Mouse (Mus musculus) stomach, postnatal 0 days (tissue): ENCODE data around the gene Prmt7. TPM values are rescaled to one million over a fixed set of nuclear protein-coding genes. Genes with fewer than 3 reads are reported as not detected.

ENCODE experiments used
- ATAC-seq: fragments of 200-750 bp; cut with Nextera tagmentation; 2 replicates; pipeline ENCODE4 v1.8.0; 2017; ENCODE audit not compliant: low FRiP score, low TSS enrichment
- DNase-seq: peaks from one replicate; pipeline ENCODE4 v3.0.0-alpha.2; 2016; ENCODE audit warnings: low spot score
- H3K27ac ChIP-seq: fragments of 300-500 bp; sonication (generic); replicated peaks from 2 replicates; pipeline ENCODE4 v1.5.1; 2014; ENCODE audit warnings: mild to moderate bottlenecking, control low read depth
- H3K27me3 ChIP-seq: fragments of 300-500 bp; sonication (generic); 2 replicates; pipeline ENCODE4 v1.6.1; 2014; ENCODE audit warnings: low read length; ENCODE audit not compliant: control insufficient read depth, insufficient read depth
- H3K36me3 ChIP-seq: fragments of 300-500 bp; sonication (generic); 2 replicates; pipeline ENCODE4 v1.6.1; 2014; ENCODE audit warnings: low read length, mixed read lengths; ENCODE audit not compliant: control insufficient read depth, insufficient read depth
- H3K4me1 ChIP-seq: fragments of 300-500 bp; sonication (generic); replicated peaks from 2 replicates; pipeline ENCODE4 v1.6.1; 2014; ENCODE audit warnings: antibody characterized with exemption; ENCODE audit not compliant: control insufficient read depth, insufficient read depth
- H3K4me2 ChIP-seq: fragments of 300-500 bp; sonication (generic); replicated peaks from 2 replicates; pipeline ENCODE4 v1.6.1; 2014; ENCODE audit warnings: low read depth, mild to moderate bottlenecking, control low read depth, moderate library complexity
- H3K4me3 ChIP-seq: fragments of 300-500 bp; sonication (generic); 2 replicates; pipeline ENCODE4 v1.5.1; 2014; ENCODE audit warnings: low read depth, low read length, control low read depth
- H3K9ac ChIP-seq: fragments of 300-500 bp; sonication (generic); 2 replicates; pipeline ENCODE4 v1.6.1; 2014; ENCODE audit warnings: mild to moderate bottlenecking, low read length, control low read depth, mixed read lengths
- H3K9me3 ChIP-seq: fragments of 300-500 bp; sonication (generic); 2 replicates; pipeline ENCODE4 v1.6.1; 2016; ENCODE audit warnings: low read length; ENCODE audit not compliant: control insufficient read depth
- CTCF ChIP-seq: IDR thresholded peaks from 2 replicates; pipeline ENCODE4 v1.5.1; 2016; ENCODE audit warnings: antibody characterized with exemption, low read depth, mild to moderate bottlenecking, moderate library complexity
- EP300 ChIP-seq: optimal IDR thresholded peaks from 2 replicates; pipeline ENCODE3; 2016; ENCODE audit warnings: antibody characterized with exemption
- WGBS: fragments of 180-500 bp; shearing (Covaris S2); extraction: QIAGEN DNeasy Blood & Tissue Kit; methylation state at CpG from one replicate; pipeline ENCODE4 v1.1.7; 2014; 5-methylcytosine and 5-hydroxymethylcytosine counted together
- polyA plus RNA-seq: library from polyadenylated mRNA; unstranded; fragments of >200 nt; fragmentation: Nextera tagmentation; extraction: Ambion mirVana; gene quantifications from 2 replicates; pipeline ENCODE4 v1.2.1, GENCODE M21; 2015

Gene Prmt7
- polyA plus RNA-seq, 1 experiment from 2014 or later = 21.9 TPM

DNA sequence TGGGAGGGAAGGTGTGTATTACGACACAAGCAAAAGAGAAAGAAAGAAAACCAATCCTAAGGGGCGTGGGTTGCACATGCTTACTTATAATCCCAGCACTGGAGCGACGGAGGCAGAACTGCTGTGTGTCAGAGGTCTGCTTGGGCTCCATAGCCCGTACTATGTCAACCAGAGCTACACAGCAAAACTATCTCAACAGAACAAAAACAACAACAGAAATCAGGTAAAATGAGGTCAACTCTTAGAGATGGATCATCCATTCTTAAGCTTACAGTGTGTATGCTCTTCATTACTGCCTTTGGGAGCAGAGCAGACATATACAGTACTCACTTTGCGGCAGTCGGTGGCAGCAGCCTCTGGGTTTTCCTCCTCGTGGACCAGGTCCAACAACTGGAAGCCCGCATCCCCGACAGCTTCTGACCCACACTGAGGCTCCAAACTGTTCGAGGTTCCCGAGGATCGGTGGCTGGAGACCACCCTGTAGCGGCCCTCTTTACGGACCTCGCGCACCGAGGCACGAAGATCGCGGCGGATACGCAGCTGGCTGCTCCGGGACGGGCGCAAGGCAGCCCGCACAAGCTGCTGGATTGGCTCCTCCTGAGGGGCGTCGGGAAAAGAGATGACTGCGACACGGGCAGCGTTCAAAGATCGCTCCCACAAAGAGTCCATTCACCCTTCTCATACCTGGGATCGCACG is 553 bp upstream of the Prmt7 start:
- peak overlapping the region; percentile 94 for H3K27ac ChIP-seq
- H3K36me3 ChIP-seq = peaks cover 3% of the 10 kb centered on the region
- ATAC-seq (peak; percentile 58), DNase-seq (peak; percentile 34)
- H3K4me3 ChIP-seq = peak overlapping the region; percentile 60
- peak overlapping the region; percentile 75 for H3K4me2 ChIP-seq
- under 1% methylated on average over 34 of the region's 35 CpGs for WGBS
- peak overlapping the region; percentile 91 for H3K9ac ChIP-seq
- no peaks in the 10 kb centered on the region for H3K9me3 ChIP-seq
- H3K27me3 ChIP-seq = no peaks in the 10 kb centered on the region
- TF ChIP-seq CTCF = no peak
- no peak for TF ChIP-seq EP300
- peaks cover 3% of the 10 kb centered on the region; the same call in 1 of the 2 replicates for H3K4me1 ChIP-seq

DNA sequence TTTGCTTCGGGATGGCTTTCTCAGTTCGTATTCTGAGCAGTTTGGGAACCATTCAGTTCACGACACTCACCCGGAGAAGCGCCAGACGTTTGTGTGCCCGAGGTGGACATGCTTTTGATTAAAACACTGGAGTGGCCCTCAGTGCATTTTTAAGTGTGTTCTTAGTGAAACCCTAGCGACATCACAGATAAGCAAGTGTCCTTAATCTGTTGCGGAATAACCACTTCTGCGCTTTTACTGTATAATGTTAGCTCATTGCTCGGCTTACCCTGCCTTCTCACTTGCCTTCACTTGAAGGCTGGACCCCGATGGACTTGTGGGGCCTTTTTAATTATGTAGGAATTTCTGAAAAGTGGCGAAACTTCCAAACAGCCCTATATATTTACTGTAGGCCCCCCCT is 685 bp downstream of the Prmt7 start:
- H3K27me3 ChIP-seq = no peaks in the 10 kb centered on the region
- TF ChIP-seq CTCF (no peak), EP300 (no peak)
- H3K9me3 ChIP-seq = no peaks in the 10 kb centered on the region
- peaks cover 3% of the 10 kb centered on the region; the same call in 1 of the 2 replicates for H3K4me1 ChIP-seq
- H3K36me3 ChIP-seq = peaks cover 3% of the 10 kb centered on the region
- H3K4me2 ChIP-seq = peak overlapping the region; percentile 75
- peak overlapping the region; percentile 91 for H3K9ac ChIP-seq
- no peak for DNase-seq
- peak overlapping the region; percentile 94 for H3K27ac ChIP-seq
- no peak for ATAC-seq
- WGBS = 2% methylated on average over 13 of the region's 13 CpGs
- peak overlapping the region; percentile 60 for H3K4me3 ChIP-seq

DNA sequence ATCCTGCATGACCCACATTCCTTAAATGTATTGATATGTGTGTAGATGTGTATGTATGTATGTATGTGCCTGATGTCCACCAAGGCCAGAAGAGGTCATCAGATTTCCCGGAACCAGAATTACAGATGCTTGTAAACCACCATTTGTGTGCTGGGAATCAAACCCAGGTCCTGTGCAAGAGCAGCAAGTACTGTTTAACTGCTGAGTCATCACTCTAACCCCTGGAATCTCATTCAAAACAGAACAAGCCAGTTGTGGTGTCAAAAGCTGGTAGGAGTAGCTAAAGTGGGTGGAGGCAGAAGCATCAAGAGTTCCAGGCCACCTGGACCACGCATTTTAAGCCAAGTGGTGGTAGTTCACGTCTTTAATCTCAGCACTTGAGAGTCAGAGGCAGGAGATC is 3.2 kb downstream of the Prmt7 start:
- Histone ChIP-seq H3K4me3 (no peak overlapping the region), H3K36me3 (peaks cover 3% of the 10 kb centered on the region), H3K4me1 (peaks cover 3% of the 10 kb centered on the region; the same call in 1 of the 2 replicates), H3K9ac (no peak overlapping the region), H3K9me3 (no peaks in the 10 kb centered on the region), H3K27ac (no peak overlapping the region), H3K4me2 (no peak overlapping the region), H3K27me3 (no peaks in the 10 kb centered on the region)
- TF ChIP-seq EP300 = no peak
- no peak for TF ChIP-seq CTCF
- ATAC-seq = no peak
- WGBS = 95% methylated on average over 3 of the region's 3 CpGs
- no peak for DNase-seq

DNA sequence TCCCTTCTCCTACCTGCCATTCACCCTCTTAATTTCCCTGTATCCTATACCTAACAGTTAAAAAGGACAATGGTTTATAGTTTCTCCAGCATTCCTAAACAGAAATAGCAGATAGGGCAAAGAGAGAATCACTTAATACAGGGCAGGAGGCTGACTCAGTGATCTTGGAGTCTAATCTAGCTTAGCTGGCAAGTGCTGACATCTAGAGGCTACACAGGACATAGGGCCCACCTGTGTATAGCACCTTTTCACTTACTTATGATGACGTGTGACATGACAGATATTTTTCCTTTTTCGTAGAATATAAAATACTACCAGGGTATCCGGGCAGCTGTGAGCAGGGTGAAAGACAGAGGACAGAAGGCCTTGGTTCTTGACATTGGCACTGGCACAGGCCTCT is 8.9 kb downstream of the Prmt7 start:
- no peaks in the 10 kb centered on the region for H3K4me1 ChIP-seq
- H3K36me3 ChIP-seq = peaks cover 3% of the 10 kb centered on the region; the same call in 1 of the 2 replicates
- no peak overlapping the region for H3K27ac ChIP-seq
- 93% methylated on average over 3 of the region's 3 CpGs for WGBS
- H3K4me3 ChIP-seq = no peak overlapping the region
- H3K27me3 ChIP-seq = no peaks in the 10 kb centered on the region
- H3K4me2 ChIP-seq = no peak overlapping the region
- H3K9ac ChIP-seq = no peak overlapping the region
- TF ChIP-seq EP300 (no peak), CTCF (peak; percentile 56)
- ATAC-seq = no peak
- no peaks in the 10 kb centered on the region for H3K9me3 ChIP-seq
- no peak for DNase-seq

DNA sequence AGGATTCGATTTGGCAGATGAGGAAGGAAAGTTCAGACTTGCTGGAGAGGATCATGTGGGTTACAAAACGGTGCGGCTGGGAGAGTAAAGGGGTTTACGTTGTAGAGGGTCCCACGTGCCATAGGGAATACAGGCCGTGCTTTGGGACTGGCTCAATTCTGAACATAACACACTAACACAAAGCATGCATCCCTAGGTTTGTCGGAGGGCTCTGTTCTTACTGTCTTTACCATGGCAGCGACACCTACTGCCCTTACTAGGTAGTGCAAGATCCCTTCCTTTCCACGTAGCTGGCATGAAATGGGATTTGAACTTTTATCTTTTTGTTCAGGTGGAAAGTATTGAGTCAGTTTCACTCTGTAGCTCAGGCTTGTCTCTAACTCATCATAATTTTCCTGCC is 15.9 kb downstream of the Prmt7 start:
- TF ChIP-seq EP300 (no peak), CTCF (peak; percentile 87)
- H3K27me3 ChIP-seq = no peaks in the 10 kb centered on the region
- H3K4me3 ChIP-seq = no peak overlapping the region
- ATAC-seq (0 out of 2 replicates have a peak, but pooled peaks have one; percentile 54), DNase-seq (peak; percentile 64)
- no peak overlapping the region for H3K27ac ChIP-seq
- no peaks in the 10 kb centered on the region for H3K4me1 ChIP-seq
- 35% methylated on average over 9 of the region's 9 CpGs for WGBS
- H3K9me3 ChIP-seq = no peaks in the 10 kb centered on the region
- peaks cover 4% of the 10 kb centered on the region; the same call in 1 of the 2 replicates for H3K36me3 ChIP-seq
- H3K9ac ChIP-seq = no peak overlapping the region
- H3K4me2 ChIP-seq = no peak overlapping the region

DNA sequence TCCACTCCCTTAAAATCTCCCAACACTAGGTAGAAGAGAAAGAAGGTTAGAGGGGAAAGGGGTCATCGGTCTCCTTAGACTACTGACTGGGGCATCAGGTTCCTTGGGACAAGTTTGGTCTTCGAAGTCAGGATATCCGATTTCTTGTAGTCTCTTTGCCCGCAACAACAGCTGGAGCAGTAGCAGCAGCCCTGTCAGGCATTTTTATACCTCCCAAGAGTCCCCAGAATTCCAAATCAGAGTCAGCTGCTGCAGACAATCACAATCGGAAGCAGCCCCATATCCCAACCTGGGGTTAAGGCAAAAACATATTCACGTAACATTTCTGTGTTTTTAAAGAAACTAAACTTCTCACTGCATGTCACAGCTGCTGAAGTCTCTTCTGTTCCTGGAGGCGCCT is 20.8 kb downstream of the Prmt7 start:
- Histone ChIP-seq H3K4me1 (no peaks in the 10 kb centered on the region), H3K4me2 (no peak overlapping the region), H3K9me3 (no peaks in the 10 kb centered on the region), H3K36me3 (peaks cover 7% of the 10 kb centered on the region; the same call in 1 of the 2 replicates), H3K9ac (no peak overlapping the region), H3K27me3 (no peaks in the 10 kb centered on the region), H3K4me3 (no peak overlapping the region), H3K27ac (no peak overlapping the region)
- TF ChIP-seq EP300 = no peak
- TF ChIP-seq CTCF = no peak
- DNase-seq = no peak
- no peak for ATAC-seq
- 90% methylated on average over 7 of the region's 7 CpGs for WGBS
